ENCODE assay signal across 8 mouse cellular contexts in the genomic region with DNA sequence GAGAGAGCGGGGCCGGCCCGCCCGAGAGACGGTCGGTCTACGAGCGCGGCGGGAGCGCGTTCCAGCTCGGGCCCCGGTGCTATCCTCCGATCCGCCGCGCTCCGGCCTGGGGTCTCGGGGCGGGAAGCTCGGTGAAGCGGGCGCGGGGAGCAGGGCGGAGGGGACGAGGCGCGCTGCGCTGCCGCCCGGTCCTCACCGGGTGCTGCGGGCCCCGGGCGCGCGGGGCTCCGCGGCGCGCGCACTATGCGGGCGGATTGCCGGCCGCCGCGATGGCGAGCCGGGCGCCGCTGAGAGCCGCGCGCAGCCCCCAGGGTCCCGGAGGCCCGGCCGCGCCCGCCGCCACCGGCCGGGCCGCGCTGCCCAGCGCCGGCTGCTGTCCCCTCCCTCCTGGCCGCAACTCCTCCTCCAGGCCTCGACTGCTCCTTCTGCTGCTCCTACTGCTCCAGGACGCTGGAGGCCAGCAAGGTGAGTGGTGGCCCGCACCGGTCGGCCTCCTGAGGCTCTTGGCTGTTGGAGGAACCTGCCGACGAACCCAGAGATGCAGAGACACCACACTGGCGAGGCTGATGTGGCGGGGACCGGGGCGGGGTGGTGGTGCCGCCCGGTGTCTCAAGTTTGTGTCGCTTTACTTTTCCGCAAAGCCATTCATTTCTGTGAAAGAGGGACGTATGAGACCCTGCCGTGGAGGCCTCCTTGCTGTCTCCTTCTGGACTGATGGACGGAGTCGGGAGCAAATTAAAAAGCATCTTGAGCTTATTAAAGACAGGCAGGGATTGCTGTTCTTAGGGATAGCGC. TPM values are rescaled to one million over a fixed set of nuclear protein-coding genes. Genes with fewer than 3 reads are reported as not detected.
DNase-seq lines count a peak whose midpoint lies in the region; ATAC-seq lines count a peak whose summit lies in the region.

No protein-coding gene starts in this region.

- 0 out of 2 replicates have a peak, but pooled peaks cover 3% of the 10 kb centered on the region for H3K4me1 ChIP-seq in kidney, embryonic 14.5 days (ENCODE audit: control insufficient read depth, insufficient read depth, low read length)
- H3K4me1 ChIP-seq in liver, embryonic 15.5 days (replicated peaks), result peaks cover 20% of the 10 kb centered on the region

- peak overlapping the region; percentile 87 for H3K9ac ChIP-seq in kidney, embryonic 14.5 days (ENCODE audit: low read depth, low read length)
- H3K9ac ChIP-seq in liver, embryonic 15.5 days, result peak overlapping the region; percentile 71

- H3K4me3 ChIP-seq in kidney, embryonic 14.5 days (ENCODE audit: low read length), result peak overlapping the region; percentile 81
- peak overlapping the region; percentile 78 for H3K4me3 ChIP-seq in liver, embryonic 15.5 days (replicated peaks)

- no peaks in the 10 kb centered on the region for H3K9me3 ChIP-seq in kidney, embryonic 14.5 days (ENCODE audit: control insufficient read depth, low read length)
- no peaks in the 10 kb centered on the region for H3K9me3 ChIP-seq in liver, embryonic 15.5 days (replicated peaks)

- H3K27ac ChIP-seq in kidney, embryonic 14.5 days (ENCODE audit: low read depth, low read length), result peak overlapping the region; percentile 78; the same call in 1 of the 2 replicates
- no peak overlapping the region for H3K27ac ChIP-seq in liver, embryonic 15.5 days (replicated peaks)

- under 1% methylated on average over 75 of the region's 89 CpGs for WGBS in kidney, embryonic 14.5 days
- under 1% methylated on average over 79 of the region's 89 CpGs for WGBS in liver, embryonic 15.5 days (ENCODE audit: insufficient replicate concordance)

- peak overlapping the region; percentile 66 for H3K4me2 ChIP-seq in kidney, embryonic 14.5 days (replicated peaks; ENCODE audit: low read depth, low read length)
- peak overlapping the region; percentile 97 for H3K4me2 ChIP-seq in liver, embryonic 15.5 days

- H3K36me3 ChIP-seq in kidney, embryonic 14.5 days (ENCODE audit: control insufficient read depth, insufficient read depth, low read length), result no peaks in the 10 kb centered on the region
- H3K36me3 ChIP-seq in liver, embryonic 15.5 days (replicated peaks), result no peaks in the 10 kb centered on the region

- peak; percentile 48 to 53 for DNase-seq in B cell, adult 2 months
- peak; percentile 59 for DNase-seq in ZHBTc4 (ENCODE audit: low read depth, low spot score)
- peak; percentile 66 for DNase-seq in embryo, embryonic 9.5 days (ENCODE audit: extremely low spot score)
- DNase-seq in gastrocnemius, postnatal 4 days (ENCODE audit: low spot score in 2 of 2), result peak; percentile 23 to 39
- DNase-seq in natural killer cell, adult 2 months (ENCODE audit: low spot score in 2 of 2), result peak; percentile 4 to 9
- peak; percentile 59 for DNase-seq in testis, postnatal 10 days (ENCODE audit: low spot score)

- H3K27me3 ChIP-seq in kidney, embryonic 14.5 days (ENCODE audit: control insufficient read depth, insufficient read depth, low read length), result no peaks in the 10 kb centered on the region
- peaks cover 66% of the 10 kb centered on the region for H3K27me3 ChIP-seq in liver, embryonic 15.5 days

- peak; percentile 67 for ATAC-seq in kidney, embryonic 14.5 days (ENCODE audit: low FRiP score, low TSS enrichment)
- peak; percentile 58 for ATAC-seq in liver, embryonic 15.5 days (ENCODE audit: insufficient read depth)

RNA-seq across cellular contexts. Expression of a gene that starts 0.4 kb away (rescaled TPM):
- 10 to 100 TPM; 21.8 to 23.2 TPM for total RNA-seq in gastrocnemius, postnatal 4 days (2021)
- 8.0 and 9.3 TPM in 2 replicates for polyA plus RNA-seq in kidney, embryonic 14.5 days (2014; fragmentation: Nextera tagmentation; extraction: Ambion mirVana)
- polyA plus RNA-seq in liver, embryonic 15.5 days (2015; fragmentation: Nextera tagmentation; extraction: Ambion mirVana), result 0.76 and 1.2 TPM in 2 replicates

Comparison
In these comparisons a context has a peak if more than half of its experiments do, and no peak if none do; other contexts are left out.
1. DNase-seq: peak in every context shown above with its lines; median percentile 66 in embryo, embryonic 9.5 days; 59 in ZHBTc4; 59 in testis, postnatal 10 days; 50 in B cell, adult 2 months; 31 in gastrocnemius, postnatal 4 days; 6 in natural killer cell, adult 2 months.